Mouse (Mus musculus): ENCODE measurements around the gene Hmgn3. TPM values are rescaled to one million over a fixed set of nuclear protein-coding genes. Genes with fewer than 3 reads are reported as not detected.
"Not testable (repeated sequence)": the region's sequence is repeated elsewhere in the genome, so short reads cannot be mapped to it uniquely, and the experiment has no call there.

Hmgn3 gene
- 171 and 201 TPM in 2 replicates for polyA plus RNA-seq (2015; fragmentation: Nextera tagmentation; extraction: Ambion mirVana)

- Histone ChIP-seq H3K4me1 (ENCODE audit: control insufficient read depth, insufficient read depth, low read depth, low read length) (0 out of 2 replicates have a peak, but pooled peaks cover 3% of the 10 kb centered on the region), H3K4me2 (ENCODE audit: low read length) (peak within 1 kb of the TSS; percentile 98), H3K9ac (ENCODE audit: low read depth, low read length) (peak within 1 kb of the TSS; percentile 83), H3K9me3 (ENCODE audit: control insufficient read depth, low read length) (no peaks in the 10 kb centered on the region), H3K27ac (ENCODE audit: low read depth, low read length) (peak within 1 kb of the TSS; percentile 87), H3K4me3 (ENCODE audit: low read length) (peak within 1 kb of the TSS; percentile 83), H3K27me3 (replicated peaks; ENCODE audit: control insufficient read depth, insufficient read depth, low read length) (no peaks in the 10 kb centered on the region), H3K36me3 (ENCODE audit: control insufficient read depth, insufficient read depth, low read length) (no peaks in the 10 kb centered on the region)
- peak; percentile 98 for ATAC-seq
- WGBS: 8% methylated on average over 27 of the region's 28 CpGs
Measured at GRCm38 (mm10) chr9:83146446-83147188, at the start of gene Hmgn3. Gene Hmgn3, minus strand, starts transcription at chr9:83146685.

DNA sequence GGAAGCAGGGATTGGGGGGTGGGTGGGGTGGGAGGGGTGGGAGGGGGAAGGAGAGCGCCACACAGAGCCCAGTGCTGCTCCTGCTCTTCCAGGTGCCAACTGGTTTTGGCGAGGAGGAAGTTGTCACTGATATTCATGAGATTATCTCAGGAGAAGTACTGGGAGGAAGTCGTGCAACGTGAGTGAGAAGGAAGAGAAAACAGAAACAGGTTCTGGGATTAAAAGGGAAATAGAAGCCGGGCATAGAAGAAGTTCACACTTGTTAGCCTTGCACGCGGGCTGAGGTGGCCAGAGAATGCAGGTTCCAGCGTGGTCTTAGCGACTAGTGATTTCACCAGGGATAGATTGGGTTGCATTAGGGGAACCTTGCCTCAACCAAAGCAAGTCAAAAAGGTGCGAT lies 49.3 kb upstream of the Hmgn3 start:
- H3K4me1 ChIP-seq (ENCODE audit: control insufficient read depth, insufficient read depth, low read depth, low read length): no peaks in the 10 kb centered on the region
- 76% methylated on average over 10 of the region's 10 CpGs for WGBS

GRCm38 (mm10) chr9:83195007-83195406 lies 48.5 kb upstream of the Hmgn3 start:
- Histone ChIP-seq H3K4me1 (ENCODE audit: control insufficient read depth, insufficient read depth, low read depth, low read length) (no peaks in the 10 kb centered on the region), H3K36me3 (ENCODE audit: control insufficient read depth, insufficient read depth, low read length) (no peaks in the 10 kb centered on the region), H3K9me3 (ENCODE audit: control insufficient read depth, low read length) (no peaks in the 10 kb centered on the region), H3K4me2 (ENCODE audit: low read length) (no peak overlapping the region), H3K27ac (ENCODE audit: low read depth, low read length) (no peak overlapping the region), H3K27me3 (replicated peaks; ENCODE audit: control insufficient read depth, insufficient read depth, low read length) (no peaks in the 10 kb centered on the region), H3K9ac (ENCODE audit: low read depth, low read length) (no peak overlapping the region), H3K4me3 (ENCODE audit: low read length) (no peak overlapping the region)
- WGBS: 45% methylated on average over 6 of the region's 6 CpGs
- 0 out of 2 replicates have a peak, but pooled peaks have one; percentile 52 for ATAC-seq

More for the DNA sequence above, 49.3 kb upstream of the Hmgn3 start:
- Histone ChIP-seq H3K27me3 (replicated peaks; ENCODE audit: control insufficient read depth, insufficient read depth, low read length) (no peaks in the 10 kb centered on the region), H3K36me3 (ENCODE audit: control insufficient read depth, insufficient read depth, low read length) (no peaks in the 10 kb centered on the region), H3K4me3 (ENCODE audit: low read length) (no peak overlapping the region), H3K27ac (ENCODE audit: low read depth, low read length) (no peak overlapping the region), H3K4me2 (ENCODE audit: low read length) (no peak overlapping the region), H3K9me3 (ENCODE audit: control insufficient read depth, low read length) (no peaks in the 10 kb centered on the region), H3K9ac (ENCODE audit: low read depth, low read length) (no peak overlapping the region)
- ATAC-seq: no peak

- Histone ChIP-seq H3K27me3 (replicated peaks; ENCODE audit: control insufficient read depth, insufficient read depth, low read length) (no peaks in the 10 kb centered on the region), H3K27ac (ENCODE audit: low read depth, low read length) (no peak overlapping the region), H3K9ac (ENCODE audit: low read depth, low read length) (no peak overlapping the region), H3K4me3 (ENCODE audit: low read length) (no peak overlapping the region), H3K36me3 (ENCODE audit: control insufficient read depth, insufficient read depth, low read length) (no peaks in the 10 kb centered on the region), H3K9me3 (ENCODE audit: control insufficient read depth, low read length) (no peaks in the 10 kb centered on the region), H3K4me1 (ENCODE audit: control insufficient read depth, insufficient read depth, low read depth, low read length) (no peaks in the 10 kb centered on the region), H3K4me2 (ENCODE audit: low read length) (no peak overlapping the region)
- 80% methylated on average over 2 of the region's 2 CpGs for WGBS
- no peak for ATAC-seq
Measured at GRCm38 (mm10) chr9:83187752-83188151, 41.3 kb upstream of the Hmgn3 start.

- peak overlapping the region; percentile 83 for H3K4me3 ChIP-seq (ENCODE audit: low read length)
- H3K4me1 ChIP-seq (ENCODE audit: control insufficient read depth, insufficient read depth, low read depth, low read length): 0 out of 2 replicates have a peak, but pooled peaks cover 3% of the 10 kb centered on the region
- H3K4me2 ChIP-seq (ENCODE audit: low read length): peak overlapping the region; percentile 98
- peak overlapping the region; percentile 83 for H3K9ac ChIP-seq (ENCODE audit: low read depth, low read length)
- H3K9me3 ChIP-seq (ENCODE audit: control insufficient read depth, low read length): no peaks in the 10 kb centered on the region
- H3K36me3 ChIP-seq (ENCODE audit: control insufficient read depth, insufficient read depth, low read length): no peaks in the 10 kb centered on the region
- peak overlapping the region; percentile 87 for H3K27ac ChIP-seq (ENCODE audit: low read depth, low read length)
- 4% methylated on average over 39 of the region's 53 CpGs for WGBS
- H3K27me3 ChIP-seq (replicated peaks; ENCODE audit: control insufficient read depth, insufficient read depth, low read length): no peaks in the 10 kb centered on the region
- ATAC-seq: peak; percentile 83
Measured at GRCm38 (mm10) chr9:83145591-83146445, 667 bp downstream of the Hmgn3 start.

DNA sequence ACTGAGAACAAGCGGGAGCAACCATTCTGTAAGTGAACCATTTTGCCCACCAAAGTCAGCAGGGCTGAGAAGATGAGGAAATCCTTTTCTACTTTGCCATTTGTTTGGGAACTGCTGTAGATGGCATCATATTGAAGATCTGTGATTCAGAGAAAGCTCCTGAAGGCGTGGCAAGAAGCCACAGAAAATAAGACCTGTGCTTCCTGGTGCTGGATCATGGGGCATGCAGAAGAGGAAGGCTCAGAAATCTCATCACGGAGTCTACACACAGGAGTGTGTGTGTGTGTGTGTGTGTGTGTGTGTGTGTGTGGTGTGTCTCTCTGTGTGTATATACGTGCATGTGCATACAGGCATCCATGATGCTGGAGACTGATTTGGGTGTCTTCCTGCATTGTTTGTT lies 16.7 kb downstream of the Hmgn3 start:
- ATAC-seq: no peak
- Histone ChIP-seq H3K4me3 (ENCODE audit: low read length) (no peak overlapping the region), H3K4me1 (ENCODE audit: control insufficient read depth, insufficient read depth, low read depth, low read length) (no peaks in the 10 kb centered on the region), H3K9me3 (ENCODE audit: control insufficient read depth, low read length) (no peaks in the 10 kb centered on the region), H3K9ac (ENCODE audit: low read depth, low read length) (no peak overlapping the region), H3K36me3 (ENCODE audit: control insufficient read depth, insufficient read depth, low read length) (no peaks in the 10 kb centered on the region), H3K27me3 (replicated peaks; ENCODE audit: control insufficient read depth, insufficient read depth, low read length) (no peaks in the 10 kb centered on the region), H3K27ac (ENCODE audit: low read depth, low read length) (no peak overlapping the region), H3K4me2 (ENCODE audit: low read length) (no peak overlapping the region)
- 95% methylated on average over 4 of the region's 4 CpGs for WGBS

GRCm38 (mm10) chr9:83127840-83128239 lies 18.6 kb downstream of the Hmgn3 start:
- no peak for ATAC-seq
- H3K36me3 ChIP-seq (ENCODE audit: control insufficient read depth, insufficient read depth, low read length): no peaks in the 10 kb centered on the region
- H3K4me3 ChIP-seq (ENCODE audit: low read length): no peak overlapping the region
- no peak overlapping the region for H3K27ac ChIP-seq (ENCODE audit: low read depth, low read length)
- H3K4me2 ChIP-seq (ENCODE audit: low read length): no peak overlapping the region
- no peak overlapping the region for H3K9ac ChIP-seq (ENCODE audit: low read depth, low read length)
- no peaks in the 10 kb centered on the region for H3K4me1 ChIP-seq (ENCODE audit: control insufficient read depth, insufficient read depth, low read depth, low read length)
- no peaks in the 10 kb centered on the region for H3K27me3 ChIP-seq (replicated peaks; ENCODE audit: control insufficient read depth, insufficient read depth, low read length)
- no peaks in the 10 kb centered on the region for H3K9me3 ChIP-seq (ENCODE audit: control insufficient read depth, low read length)
- WGBS: 70% methylated on average over 7 of the region's 7 CpGs

GRCm38 (mm10) chr9:83126482-83126881 lies 20.0 kb downstream of the Hmgn3 start:
- 95% methylated on average over 6 of the region's 6 CpGs for WGBS
- not testable (repeated sequence) for ATAC-seq; H3K4me1 ChIP-seq (ENCODE audit: control insufficient read depth, insufficient read depth, low read depth, low read length); H3K4me2 ChIP-seq (ENCODE audit: low read length); H3K36me3 ChIP-seq (ENCODE audit: control insufficient read depth, insufficient read depth, low read length); H3K9me3 ChIP-seq (ENCODE audit: control insufficient read depth, low read length); H3K27ac ChIP-seq (ENCODE audit: low read depth, low read length); H3K9ac ChIP-seq (ENCODE audit: low read depth, low read length); H3K27me3 ChIP-seq (replicated peaks; ENCODE audit: control insufficient read depth, insufficient read depth, low read length); H3K4me3 ChIP-seq (ENCODE audit: low read length)

DNA sequence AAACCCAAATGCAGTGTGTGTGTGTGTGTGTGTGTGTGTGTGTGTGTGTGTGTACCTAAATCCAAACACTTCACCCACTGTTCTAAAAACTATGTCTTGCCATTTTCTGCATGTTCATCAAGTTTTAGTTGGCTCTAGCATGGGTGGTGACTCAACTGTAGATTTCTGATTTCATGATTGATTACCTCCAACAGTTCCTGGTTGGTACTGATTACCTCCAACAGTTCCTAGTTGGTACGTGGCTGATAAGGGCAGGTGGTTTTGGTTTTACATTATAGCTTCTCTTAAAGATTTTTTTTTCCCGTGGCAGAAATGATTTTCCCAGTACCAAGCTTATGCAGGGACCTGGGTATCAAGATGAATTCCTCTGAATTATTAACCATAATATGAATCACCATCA lies 27.3 kb downstream of the Hmgn3 start:
- H3K27me3 ChIP-seq (replicated peaks; ENCODE audit: control insufficient read depth, insufficient read depth, low read length): no peaks in the 10 kb centered on the region
- no peak for ATAC-seq
- H3K4me2 ChIP-seq (ENCODE audit: low read length): no peak overlapping the region
- WGBS: 88% methylated on average over 2 of the region's 2 CpGs
- no peak overlapping the region for H3K4me3 ChIP-seq (ENCODE audit: low read length)
- no peaks in the 10 kb centered on the region for H3K4me1 ChIP-seq (ENCODE audit: control insufficient read depth, insufficient read depth, low read depth, low read length)
- no peak overlapping the region for H3K27ac ChIP-seq (ENCODE audit: low read depth, low read length)
- no peaks in the 10 kb centered on the region; the same call in 1 of the 2 replicates for H3K36me3 ChIP-seq (ENCODE audit: control insufficient read depth, insufficient read depth, low read length)
- no peak overlapping the region for H3K9ac ChIP-seq (ENCODE audit: low read depth, low read length)
- H3K9me3 ChIP-seq (ENCODE audit: control insufficient read depth, low read length): no peaks in the 10 kb centered on the region

Measured in hindbrain, embryonic 16.5 days (tissue).